Mouse (Mus musculus): ENCODE data around the gene Chd2. TPM values are rescaled to one million over a fixed set of nuclear protein-coding genes. Genes with fewer than 3 reads are reported as not detected.

The Chd2 gene
- polyA plus RNA-seq, 1 experiment: 104 TPM

DNA sequence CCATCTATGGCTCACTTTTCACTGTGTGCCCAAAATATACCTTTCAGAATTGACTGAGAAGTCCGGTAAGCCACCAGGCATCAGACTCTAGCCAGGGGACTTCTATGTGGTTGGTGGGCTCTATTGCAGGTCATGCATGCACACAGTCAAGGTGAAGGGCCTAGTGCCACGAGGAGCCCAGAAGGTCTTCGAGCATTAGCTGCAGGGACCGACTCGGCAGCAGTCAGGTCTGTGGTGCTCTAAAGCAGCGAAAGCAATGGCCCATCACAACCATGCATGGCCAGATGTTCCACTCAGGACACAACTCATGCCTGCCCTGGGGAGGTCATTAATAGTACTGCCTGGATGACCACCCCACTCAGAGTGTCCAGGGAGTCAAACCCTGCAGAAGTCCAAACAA lies 113.8 kb downstream of the Chd2 start:
- Histone ChIP-seq H3K4me3 (ENCODE audit: low read depth, low read length) (no peak overlapping the region), H3K27me3 (ENCODE audit: control insufficient read depth, insufficient read depth, low read length, poor library complexity, severe bottlenecking) (no peaks in the 10 kb centered on the region), H3K4me1 (ENCODE audit: control insufficient read depth, insufficient read depth, low read length) (no peaks in the 10 kb centered on the region), H3K36me3 (ENCODE audit: control insufficient read depth, insufficient read depth, low read length, poor library complexity, severe bottlenecking) (peaks cover 22% of the 10 kb centered on the region), H3K9ac (ENCODE audit: low read depth, poor library complexity, severe bottlenecking) (no peak overlapping the region), H3K9me3 (replicated peaks; ENCODE audit: control insufficient read depth, insufficient read depth, low read length, poor library complexity, severe bottlenecking) (no peaks in the 10 kb centered on the region), H3K27ac (ENCODE audit: insufficient read depth, low read length) (no peak overlapping the region)
- TF ChIP-seq EP300 (IDR thresholded peaks at IDR 0.05; ENCODE audit: insufficient read depth, low read depth, low read length) (no peak), CTCF (IDR thresholded peaks at IDR 0.05; ENCODE audit: low read depth, low read length) (no peak), POLR2A (IDR thresholded peaks at IDR 0.05; ENCODE audit: insufficient read depth, low read length) (no peak)

DNA sequence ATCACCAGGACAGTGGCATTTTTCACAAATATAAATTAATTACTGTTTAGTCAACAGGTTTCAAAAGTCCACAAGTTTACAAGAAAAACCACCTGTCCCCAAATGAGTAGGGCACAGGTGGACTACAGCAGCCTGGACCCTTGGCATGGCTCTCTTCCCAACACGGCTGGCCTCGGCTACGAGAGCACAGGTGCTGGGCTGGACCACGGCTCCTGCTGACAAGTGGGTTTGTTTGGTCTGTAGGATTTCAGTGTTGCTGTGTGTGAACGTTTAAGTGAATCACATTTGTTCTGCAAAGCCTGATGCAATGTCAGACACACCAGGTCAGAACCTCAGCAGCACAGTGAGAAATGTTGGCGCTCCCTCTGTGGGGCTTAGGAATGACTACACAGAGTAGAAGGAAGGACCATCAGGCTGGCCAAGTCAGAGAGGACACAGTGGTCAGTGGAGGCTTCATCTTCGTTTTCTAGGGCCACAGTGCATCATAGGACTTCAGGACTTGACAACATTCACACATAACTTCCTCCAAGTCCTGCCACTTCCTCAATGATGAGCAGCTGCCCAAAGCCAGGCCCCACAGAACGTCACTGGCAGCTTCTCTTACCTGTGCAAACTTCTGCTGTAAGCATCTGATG lies 114.8 kb downstream of the Chd2 start:
- H3K9me3 ChIP-seq (replicated peaks; ENCODE audit: control insufficient read depth, insufficient read depth, low read length, poor library complexity, severe bottlenecking): no peaks in the 10 kb centered on the region
- peaks cover 20% of the 10 kb centered on the region for H3K36me3 ChIP-seq (ENCODE audit: control insufficient read depth, insufficient read depth, low read length, poor library complexity, severe bottlenecking)
- no peaks in the 10 kb centered on the region for H3K4me1 ChIP-seq (ENCODE audit: control insufficient read depth, insufficient read depth, low read length)
- H3K9ac ChIP-seq (ENCODE audit: low read depth, poor library complexity, severe bottlenecking): no peak overlapping the region
- TF ChIP-seq POLR2A (IDR thresholded peaks at IDR 0.05; ENCODE audit: insufficient read depth, low read length) (no peak), CTCF (IDR thresholded peaks at IDR 0.05; ENCODE audit: low read depth, low read length) (no peak), EP300 (IDR thresholded peaks at IDR 0.05; ENCODE audit: insufficient read depth, low read depth, low read length) (no peak)
- no peak overlapping the region for H3K4me3 ChIP-seq (ENCODE audit: low read depth, low read length)
- H3K27me3 ChIP-seq (ENCODE audit: control insufficient read depth, insufficient read depth, low read length, poor library complexity, severe bottlenecking): no peaks in the 10 kb centered on the region
- no peak overlapping the region for H3K27ac ChIP-seq (ENCODE audit: insufficient read depth, low read length)

DNA sequence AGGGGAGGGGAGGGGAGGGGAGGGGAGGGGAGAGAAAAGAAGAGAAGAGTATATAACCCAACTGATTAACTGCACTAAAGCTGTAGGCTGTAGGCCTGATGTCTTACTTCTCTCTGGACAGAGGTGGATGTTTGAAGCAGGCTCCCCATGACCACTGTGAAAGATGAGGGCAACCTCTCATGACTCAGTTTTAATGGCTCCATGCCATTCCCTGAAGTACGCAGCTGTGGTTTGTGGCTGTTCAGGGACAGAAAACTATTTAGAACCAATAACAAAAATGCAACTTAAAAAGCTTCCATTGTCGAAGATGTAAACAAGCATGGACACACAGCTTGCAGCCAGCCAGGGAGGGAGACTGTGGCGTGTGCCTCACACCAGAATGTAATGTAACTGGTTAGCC lies 115.4 kb downstream of the Chd2 start:
- H3K27ac ChIP-seq (ENCODE audit: insufficient read depth, low read length): no peak overlapping the region
- H3K4me1 ChIP-seq (ENCODE audit: control insufficient read depth, insufficient read depth, low read length): no peaks in the 10 kb centered on the region
- no peak overlapping the region for H3K4me3 ChIP-seq (ENCODE audit: low read depth, low read length)
- H3K9me3 ChIP-seq (replicated peaks; ENCODE audit: control insufficient read depth, insufficient read depth, low read length, poor library complexity, severe bottlenecking): no peaks in the 10 kb centered on the region
- peaks cover 20% of the 10 kb centered on the region for H3K36me3 ChIP-seq (ENCODE audit: control insufficient read depth, insufficient read depth, low read length, poor library complexity, severe bottlenecking)
- TF ChIP-seq POLR2A (IDR thresholded peaks at IDR 0.05; ENCODE audit: insufficient read depth, low read length): no peak
- no peak for TF ChIP-seq EP300 (IDR thresholded peaks at IDR 0.05; ENCODE audit: insufficient read depth, low read depth, low read length)
- no peak for TF ChIP-seq CTCF (IDR thresholded peaks at IDR 0.05; ENCODE audit: low read depth, low read length)
- no peak overlapping the region for H3K9ac ChIP-seq (ENCODE audit: low read depth, poor library complexity, severe bottlenecking)
- H3K27me3 ChIP-seq (ENCODE audit: control insufficient read depth, insufficient read depth, low read length, poor library complexity, severe bottlenecking): no peaks in the 10 kb centered on the region

DNA sequence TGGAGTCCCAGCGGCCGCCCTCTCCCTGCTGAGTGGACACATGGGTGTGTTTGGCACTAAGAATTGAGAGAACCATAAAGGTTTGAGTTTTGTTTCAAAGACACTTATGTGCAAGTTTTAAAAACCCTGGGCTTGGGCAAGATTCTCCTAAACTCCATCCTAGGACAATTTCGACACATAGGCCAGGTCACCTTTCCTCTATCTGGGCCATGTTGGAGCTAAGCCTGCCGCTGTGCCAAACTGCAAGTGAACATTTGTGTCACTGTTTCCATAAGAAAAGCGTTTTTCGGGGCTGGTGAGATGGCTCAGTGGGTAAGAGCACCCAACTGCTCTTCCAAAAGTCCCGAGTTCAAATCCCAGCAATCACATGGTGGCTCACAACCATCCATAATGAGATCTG lies 116.2 kb downstream of the Chd2 start:
- Histone ChIP-seq H3K27ac (ENCODE audit: insufficient read depth, low read length) (peak overlapping the region; percentile 40; the same call in 1 of the 2 replicates), H3K4me3 (ENCODE audit: low read depth, low read length) (no peak overlapping the region), H3K9me3 (replicated peaks; ENCODE audit: control insufficient read depth, insufficient read depth, low read length, poor library complexity, severe bottlenecking) (no peaks in the 10 kb centered on the region), H3K27me3 (ENCODE audit: control insufficient read depth, insufficient read depth, low read length, poor library complexity, severe bottlenecking) (no peaks in the 10 kb centered on the region), H3K9ac (ENCODE audit: low read depth, poor library complexity, severe bottlenecking) (no peak overlapping the region), H3K4me1 (ENCODE audit: control insufficient read depth, insufficient read depth, low read length) (no peaks in the 10 kb centered on the region), H3K36me3 (ENCODE audit: control insufficient read depth, insufficient read depth, low read length, poor library complexity, severe bottlenecking) (peaks cover 19% of the 10 kb centered on the region)
- no peak for TF ChIP-seq EP300 (IDR thresholded peaks at IDR 0.05; ENCODE audit: insufficient read depth, low read depth, low read length)
- TF ChIP-seq CTCF (IDR thresholded peaks at IDR 0.05; ENCODE audit: low read depth, low read length): no peak
- no peak for TF ChIP-seq POLR2A (IDR thresholded peaks at IDR 0.05; ENCODE audit: insufficient read depth, low read length)

- H3K27ac ChIP-seq (ENCODE audit: insufficient read depth, low read length): peak overlapping the region; percentile 40; the same call in 1 of the 2 replicates
- H3K9me3 ChIP-seq (replicated peaks; ENCODE audit: control insufficient read depth, insufficient read depth, low read length, poor library complexity, severe bottlenecking): no peaks in the 10 kb centered on the region
- no peaks in the 10 kb centered on the region for H3K27me3 ChIP-seq (ENCODE audit: control insufficient read depth, insufficient read depth, low read length, poor library complexity, severe bottlenecking)
- H3K4me3 ChIP-seq (ENCODE audit: low read depth, low read length): no peak overlapping the region
- no peaks in the 10 kb centered on the region for H3K4me1 ChIP-seq (ENCODE audit: control insufficient read depth, insufficient read depth, low read length)
- TF ChIP-seq EP300 (IDR thresholded peaks at IDR 0.05; ENCODE audit: insufficient read depth, low read depth, low read length) (no peak), POLR2A (IDR thresholded peaks at IDR 0.05; ENCODE audit: insufficient read depth, low read length) (no peak), CTCF (IDR thresholded peaks at IDR 0.05; ENCODE audit: low read depth, low read length) (no peak)
- peaks cover 12% of the 10 kb centered on the region for H3K36me3 ChIP-seq (ENCODE audit: control insufficient read depth, insufficient read depth, low read length, poor library complexity, severe bottlenecking)
- no peak overlapping the region for H3K9ac ChIP-seq (ENCODE audit: low read depth, poor library complexity, severe bottlenecking)
These were observed 116.9 kb downstream of the Chd2 start for GRCm38 (mm10) chr7:73424705-73425104.

- Histone ChIP-seq H3K27me3 (ENCODE audit: control insufficient read depth, insufficient read depth, low read length, poor library complexity, severe bottlenecking) (no peaks in the 10 kb centered on the region), H3K9me3 (replicated peaks; ENCODE audit: control insufficient read depth, insufficient read depth, low read length, poor library complexity, severe bottlenecking) (no peaks in the 10 kb centered on the region), H3K4me3 (ENCODE audit: low read depth, low read length) (no peak overlapping the region), H3K27ac (ENCODE audit: insufficient read depth, low read length) (no peak overlapping the region), H3K4me1 (ENCODE audit: control insufficient read depth, insufficient read depth, low read length) (no peaks in the 10 kb centered on the region), H3K36me3 (ENCODE audit: control insufficient read depth, insufficient read depth, low read length, poor library complexity, severe bottlenecking) (peaks cover 7% of the 10 kb centered on the region), H3K9ac (ENCODE audit: low read depth, poor library complexity, severe bottlenecking) (no peak overlapping the region)
- TF ChIP-seq EP300 (IDR thresholded peaks at IDR 0.05; ENCODE audit: insufficient read depth, low read depth, low read length) (no peak), CTCF (IDR thresholded peaks at IDR 0.05; ENCODE audit: low read depth, low read length) (no peak), POLR2A (IDR thresholded peaks at IDR 0.05; ENCODE audit: insufficient read depth, low read length) (no peak)
These were observed 117.4 kb downstream of the Chd2 start for GRCm38 (mm10) chr7:73424243-73424642.

Measured in ES-Bruce4 (cell line).